Mouse (Mus musculus) brain, embryonic 14.5 days (tissue): ENCODE data around the gene Ccr4.

Experiments
- CTCF ChIP-seq: fragments of 200-500 bp; IDR thresholded peaks from 2 replicates; pipeline ENCODE4 v1.5.1; 2012; ENCODE audit warnings: inconsistent platforms, mild to moderate bottlenecking, moderate library complexity, borderline replicate concordance; ENCODE audit not compliant: insufficient read depth, insufficient read length; ENCODE audit errors: extremely low read depth
- POLR2A ChIP-seq: fragments of 200-500 bp; IDR thresholded peaks from 2 replicates; pipeline ENCODE4 v1.6.1; 2012; ENCODE audit warnings: mild to moderate bottlenecking, inconsistent platforms, borderline replicate concordance; ENCODE audit not compliant: poor library complexity, insufficient read depth, insufficient read length, severe bottlenecking; ENCODE audit errors: extremely low read depth

- TF ChIP-seq CTCF (no peak), POLR2A (no peak)
Measured at GRCm38 (mm10) chr9:114487481-114488258, 17.0 kb downstream of the Ccr4 start.
